Mouse (Mus musculus) stomach, embryonic 14.5 days (tissue): Measurements from ENCODE around the gene Nlrx1. TPM values are rescaled to one million over a fixed set of nuclear protein-coding genes. Genes with fewer than 3 reads are reported as not detected.

ENCODE experiments used
- ATAC-seq: fragments of 200-750 bp; cut with Nextera tagmentation; 2 replicates; pipeline ENCODE4 v1.8.0; 2017; ENCODE audit warnings: low read depth, moderate TSS enrichment; ENCODE audit not compliant: insufficient number of reproducible peaks, insufficient read depth, low FRiP score
- H3K27ac ChIP-seq: fragments of 300-500 bp; sonication (generic); 2 replicates; pipeline ENCODE4 v1.5.1; 2014; ENCODE audit warnings: mild to moderate bottlenecking, low read length, moderate library complexity, mixed read lengths
- H3K27me3 ChIP-seq: fragments of 300-500 bp; sonication (generic); 2 replicates; pipeline ENCODE4 v1.6.1; 2014; ENCODE audit warnings: low read length, control low read depth, mixed read lengths; ENCODE audit not compliant: control insufficient read depth, insufficient read depth
- H3K36me3 ChIP-seq: fragments of 300-500 bp; sonication (generic); 2 replicates; pipeline ENCODE4 v1.6.1; 2014; ENCODE audit warnings: mild to moderate bottlenecking, control low read depth, low read length, moderate library complexity, mixed read lengths; ENCODE audit not compliant: control insufficient read depth, insufficient read depth
- H3K4me1 ChIP-seq: fragments of 300-500 bp; sonication (generic); 2 replicates; pipeline ENCODE4 v1.6.1; 2014; ENCODE audit warnings: low read length, control low read depth, mixed read lengths; ENCODE audit not compliant: control insufficient read depth, insufficient read depth
- H3K4me2 ChIP-seq: fragments of 300-500 bp; sonication (generic); replicated peaks from 2 replicates; pipeline ENCODE4 v1.6.1; 2014; ENCODE audit warnings: low read depth, low read length, control low read depth
- H3K4me3 ChIP-seq: fragments of 300-500 bp; sonication (generic); 2 replicates; pipeline ENCODE4 v1.5.1; 2014; ENCODE audit warnings: low read depth, low read length, control low read depth
- H3K9ac ChIP-seq: fragments of 300-500 bp; sonication (generic); replicated peaks from 2 replicates; pipeline ENCODE4 v1.6.1; 2014; ENCODE audit warnings: low read depth, mild to moderate bottlenecking, control low read depth, low read length, moderate library complexity, mixed read lengths
- H3K9me3 ChIP-seq: fragments of 300-500 bp; sonication (generic); 2 replicates; pipeline ENCODE4 v1.6.1; 2016; ENCODE audit warnings: low read depth, low read length, control low read depth; ENCODE audit not compliant: control insufficient read depth
- WGBS: fragments of 180-500 bp; shearing (Covaris S2); extraction: QIAGEN DNeasy Blood & Tissue Kit; methylation state at CpG from one replicate; pipeline ENCODE4 v1.1.7; 2014; 5-methylcytosine and 5-hydroxymethylcytosine counted together
- polyA plus RNA-seq: library from polyadenylated mRNA; unstranded; fragments of >200 nt; fragmentation: Nextera tagmentation; extraction: Ambion mirVana; gene quantifications from 2 replicates; pipeline ENCODE4 v1.2.1, GENCODE M21; 2014

Nlrx1 gene
- polyA plus RNA-seq = 7.2 and 8.4 TPM in 2 replicates

DNA sequence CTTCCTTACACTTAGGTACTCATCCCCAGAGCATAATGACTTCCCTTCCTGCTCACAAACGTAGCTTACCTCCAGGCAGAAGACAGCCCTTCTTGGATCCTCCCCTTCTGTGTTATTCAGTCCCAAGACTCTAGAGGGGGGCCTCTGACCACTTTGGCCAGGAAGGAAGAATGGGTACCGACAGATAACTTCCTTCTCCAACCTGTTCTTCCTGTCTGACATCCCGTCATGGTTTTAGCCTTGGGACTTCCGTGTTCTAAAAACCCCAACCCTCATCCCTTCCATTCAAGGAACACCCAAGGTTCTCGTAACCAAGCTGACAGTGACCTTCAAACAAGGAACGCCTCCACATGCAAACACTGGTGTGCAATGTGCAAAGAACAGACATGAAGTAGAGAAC is at the start of gene Nlrx1:
Gene Nlrx1 (minus strand): TSS at position 168 of the 400 bp plus-strand sequence.
- Histone ChIP-seq H3K27ac (peak within 1 kb of the TSS; percentile 72; the same call in 1 of the 2 replicates), H3K9me3 (no peaks in the 10 kb centered on the region), H3K27me3 (no peaks in the 10 kb centered on the region), H3K9ac (peak within 1 kb of the TSS; percentile 79), H3K4me1 (0 out of 2 replicates have a peak, but pooled peaks cover 9% of the 10 kb centered on the region), H3K4me3 (peak within 1 kb of the TSS; percentile 50), H3K36me3 (no peaks in the 10 kb centered on the region), H3K4me2 (peak within 1 kb of the TSS; percentile 75)
- 64% methylated on average over 6 of the region's 6 CpGs for WGBS
- ATAC-seq = peak; percentile 15; the same call in 1 of the 2 replicates

DNA sequence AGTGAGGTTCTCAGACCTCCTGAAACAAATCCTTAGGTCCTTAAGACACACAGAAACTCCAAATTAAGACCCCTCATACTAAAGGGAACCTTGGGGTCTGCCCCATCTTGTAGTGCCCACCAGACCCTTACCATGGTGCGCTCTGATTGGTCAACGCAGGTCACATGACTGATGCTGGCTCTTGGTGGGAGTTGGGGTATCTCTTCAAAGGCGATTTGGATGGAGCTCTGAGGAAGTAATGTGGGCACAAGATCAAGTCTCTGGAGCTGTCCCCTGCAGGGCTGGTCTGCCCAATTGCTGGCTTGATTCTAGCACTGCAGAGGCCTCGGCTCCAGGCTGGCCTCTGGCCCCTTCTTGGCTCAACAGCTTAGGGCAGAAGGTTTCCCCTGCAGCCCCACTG is 49.1 kb upstream of the Nlrx1 start:
- no peak for ATAC-seq
- WGBS = 71% methylated on average over 4 of the region's 4 CpGs
- Histone ChIP-seq H3K9ac (no peak overlapping the region), H3K9me3 (no peaks in the 10 kb centered on the region), H3K36me3 (peaks cover 13% of the 10 kb centered on the region), H3K4me2 (0 out of 2 replicates have a peak overlapping the region, but pooled peaks have one; percentile 76), H3K27me3 (no peaks in the 10 kb centered on the region), H3K27ac (no peak overlapping the region), H3K4me1 (peaks cover 11% of the 10 kb centered on the region), H3K4me3 (no peak overlapping the region)

DNA sequence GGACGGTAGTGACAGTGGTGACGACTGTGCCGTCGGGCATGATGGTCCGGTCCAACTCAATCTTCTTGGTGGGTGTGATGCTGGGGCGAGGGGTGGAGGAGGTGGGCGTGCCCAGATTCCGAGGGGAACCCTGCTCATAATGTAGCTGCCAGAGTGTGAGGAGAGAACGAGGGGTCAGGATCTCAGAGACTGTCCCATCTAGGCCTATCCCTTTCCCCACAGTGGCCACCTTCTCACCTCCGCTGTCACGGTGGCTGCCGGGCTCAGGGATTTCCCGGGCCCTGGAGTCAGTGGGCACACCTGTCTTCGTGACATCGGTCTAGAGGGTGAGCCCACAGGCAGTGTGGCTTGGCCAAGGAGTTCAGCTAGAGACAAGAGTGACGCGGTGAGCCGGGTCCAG is 46.5 kb upstream of the Nlrx1 start:
- Histone ChIP-seq H3K4me3 (no peak overlapping the region), H3K4me1 (peaks cover 21% of the 10 kb centered on the region), H3K9ac (no peak overlapping the region), H3K27me3 (no peaks in the 10 kb centered on the region), H3K4me2 (no peak overlapping the region), H3K9me3 (no peaks in the 10 kb centered on the region), H3K36me3 (peaks cover 13% of the 10 kb centered on the region), H3K27ac (no peak overlapping the region)
- 88% methylated on average over 18 of the region's 18 CpGs for WGBS
- no peak for ATAC-seq

DNA sequence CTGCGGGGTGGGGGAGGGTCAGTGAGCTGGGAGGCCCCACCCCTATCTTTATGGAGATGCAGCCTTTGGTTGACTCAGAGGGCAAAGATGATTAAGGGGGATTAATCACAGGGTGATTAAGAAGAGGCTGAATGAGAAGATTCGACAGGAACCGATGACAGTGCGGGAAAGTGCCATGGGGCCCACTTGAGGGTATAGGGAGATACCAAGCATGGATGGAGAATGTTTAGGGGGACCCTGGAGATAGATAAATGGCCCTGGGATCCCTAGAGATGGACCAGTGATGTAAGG is 45.8 kb upstream of the Nlrx1 start:
- Histone ChIP-seq H3K9ac (no peak overlapping the region), H3K4me1 (peaks cover 20% of the 10 kb centered on the region), H3K4me3 (no peak overlapping the region), H3K9me3 (no peaks in the 10 kb centered on the region), H3K27ac (no peak overlapping the region), H3K36me3 (peaks cover 13% of the 10 kb centered on the region), H3K4me2 (no peak overlapping the region), H3K27me3 (no peaks in the 10 kb centered on the region)
- 78% methylated on average over 4 of the region's 4 CpGs for WGBS
- no peak for ATAC-seq

DNA sequence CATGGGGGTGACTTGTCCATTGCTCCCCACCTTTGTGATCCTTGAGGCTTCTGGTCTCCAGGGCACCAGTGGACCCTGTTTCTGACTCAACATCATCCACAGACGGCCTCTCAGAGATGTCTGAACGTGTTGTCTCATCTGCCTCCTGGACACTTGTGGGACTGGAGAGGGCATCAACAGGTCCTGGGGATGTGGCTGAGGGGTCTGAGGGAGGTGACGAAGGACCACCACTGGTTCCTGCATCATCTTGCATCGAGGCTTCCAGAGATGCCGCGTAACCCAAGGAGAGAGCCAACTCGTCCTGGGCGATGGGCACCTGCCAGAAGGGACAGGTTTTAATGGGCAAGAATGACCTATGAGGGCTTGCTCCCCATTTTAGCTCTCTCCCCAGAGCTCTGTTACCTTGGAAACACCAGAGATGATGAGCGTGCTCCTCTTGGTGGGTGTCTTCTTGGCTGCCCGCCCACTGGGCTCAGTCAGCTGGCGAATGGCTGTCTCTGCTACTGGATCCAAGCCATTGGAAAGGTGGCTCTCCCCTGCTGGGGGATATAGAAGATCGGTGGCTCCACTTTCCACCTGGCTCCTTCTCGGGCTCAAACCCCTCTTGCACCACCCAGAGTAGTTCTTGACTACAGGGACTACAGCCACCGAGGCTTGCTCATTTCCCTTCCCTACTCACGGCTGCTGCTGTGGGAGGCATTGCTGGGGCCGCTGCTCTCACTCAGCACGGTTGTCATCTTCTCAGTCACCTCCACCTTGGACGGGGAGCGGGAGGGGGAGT is 45.3 kb upstream of the Nlrx1 start:
- no peak overlapping the region for H3K4me3 ChIP-seq
- H3K9ac ChIP-seq = no peak overlapping the region
- H3K4me1 ChIP-seq = peaks cover 15% of the 10 kb centered on the region
- ATAC-seq = no peak
- H3K27me3 ChIP-seq = no peaks in the 10 kb centered on the region
- WGBS = 80% methylated on average over 19 of the region's 19 CpGs
- H3K27ac ChIP-seq = no peak overlapping the region
- H3K36me3 ChIP-seq = peaks cover 13% of the 10 kb centered on the region
- H3K4me2 ChIP-seq = no peak overlapping the region
- H3K9me3 ChIP-seq = no peaks in the 10 kb centered on the region

GRCm38 (mm10) chr9:44311136-44312134 is 43.0 kb upstream of the Nlrx1 start:
- no peaks in the 10 kb centered on the region for H3K27me3 ChIP-seq
- 12% methylated on average over 27 of the region's 27 CpGs for WGBS
- H3K9ac ChIP-seq = no peak overlapping the region
- ATAC-seq = peak; percentile 78; the same call in 1 of the 2 replicates
- H3K9me3 ChIP-seq = no peaks in the 10 kb centered on the region
- H3K36me3 ChIP-seq = peaks cover 13% of the 10 kb centered on the region
- H3K4me3 ChIP-seq = peak overlapping the region; percentile 14; the same call in 1 of the 2 replicates
- H3K4me2 ChIP-seq = peak overlapping the region; percentile 40
- peaks cover 10% of the 10 kb centered on the region for H3K4me1 ChIP-seq
- peak overlapping the region; percentile 59; the same call in 1 of the 2 replicates for H3K27ac ChIP-seq

DNA sequence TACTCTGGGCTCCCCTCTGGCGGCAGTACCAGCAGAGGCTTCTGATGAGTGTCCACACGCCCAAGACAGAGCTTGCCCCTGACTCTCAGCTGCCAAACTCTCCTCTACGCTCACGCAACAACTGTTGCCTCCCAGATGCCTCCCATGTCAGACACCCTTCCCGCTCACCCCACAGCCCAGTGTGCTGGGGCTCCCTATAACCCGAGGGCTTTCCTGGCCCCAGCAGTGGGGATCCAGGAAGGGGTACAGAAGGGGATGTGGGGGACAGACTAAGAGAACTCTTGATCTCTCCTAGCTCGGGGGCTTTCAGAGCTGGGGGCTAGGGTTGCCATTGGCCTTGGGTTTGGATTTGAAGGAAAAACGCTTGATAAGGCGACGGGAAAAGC is 42.3 kb upstream of the Nlrx1 start:
- H3K27me3 ChIP-seq = no peaks in the 10 kb centered on the region
- H3K4me3 ChIP-seq = peak overlapping the region; percentile 14; the same call in 1 of the 2 replicates
- no peak overlapping the region for H3K9ac ChIP-seq
- peaks cover 11% of the 10 kb centered on the region for H3K36me3 ChIP-seq
- H3K27ac ChIP-seq = peak overlapping the region; percentile 59; the same call in 1 of the 2 replicates
- peak overlapping the region; percentile 40 for H3K4me2 ChIP-seq
- H3K4me1 ChIP-seq = peaks cover 10% of the 10 kb centered on the region
- WGBS = 35% methylated on average over 10 of the region's 10 CpGs
- ATAC-seq = no peak
- no peaks in the 10 kb centered on the region for H3K9me3 ChIP-seq

DNA sequence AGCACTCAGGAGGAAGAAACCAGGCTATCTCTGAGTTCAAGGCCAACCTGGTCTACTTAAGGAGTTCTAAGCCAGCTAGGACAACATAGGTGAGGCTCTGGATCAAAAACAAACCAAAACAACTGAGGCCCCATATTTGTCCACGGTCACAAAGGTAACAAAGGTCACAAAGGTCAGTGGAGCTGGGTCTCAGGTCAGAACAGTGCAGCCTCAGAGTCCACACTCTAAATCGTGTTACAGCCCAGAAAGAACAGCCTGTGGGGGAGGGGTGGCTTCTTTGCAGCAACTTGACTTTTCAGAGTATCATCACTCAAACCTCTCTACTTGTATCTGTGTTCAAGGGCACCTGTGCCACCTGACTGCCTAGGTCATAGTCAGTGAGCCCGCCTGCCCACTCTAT is 41.4 kb upstream of the Nlrx1 start:
- Histone ChIP-seq H3K27ac (no peak overlapping the region), H3K9me3 (no peaks in the 10 kb centered on the region), H3K27me3 (no peaks in the 10 kb centered on the region), H3K36me3 (peaks cover 4% of the 10 kb centered on the region; the same call in 1 of the 2 replicates), H3K4me2 (no peak overlapping the region), H3K4me3 (no peak overlapping the region), H3K4me1 (peaks cover 11% of the 10 kb centered on the region), H3K9ac (no peak overlapping the region)
- 60% methylated on average over 3 of the region's 3 CpGs for WGBS
- ATAC-seq = no peak
